Mouse (Mus musculus) heart, embryonic 12.5 days (tissue): ENCODE results near the gene Ttc13. TPM values are rescaled to one million over a fixed set of nuclear protein-coding genes. Genes with fewer than 3 reads are reported as not detected.

ENCODE experiments used
- ATAC-seq: fragments of 200-750 bp; cut with Nextera tagmentation; 2 replicates; pipeline ENCODE4 v1.8.0; 2017; ENCODE audit warnings: moderate TSS enrichment, moderate library complexity; ENCODE audit not compliant: insufficient number of reproducible peaks, low FRiP score
- H3K27ac ChIP-seq: fragments of 300-500 bp; sonication (generic); 2 replicates; pipeline ENCODE4 v1.5.1; 2016; ENCODE audit warnings: mild to moderate bottlenecking, moderate library complexity; ENCODE audit not compliant: poor library complexity, severe bottlenecking
- H3K27me3 ChIP-seq: fragments of 300-500 bp; sonication (generic); replicated peaks from 2 replicates; pipeline ENCODE4 v1.6.1; 2016; ENCODE audit warnings: mild to moderate bottlenecking, moderate library complexity
- H3K36me3 ChIP-seq: fragments of 300-500 bp; sonication (generic); 2 replicates; pipeline ENCODE4 v1.6.1; 2016; ENCODE audit warnings: mild to moderate bottlenecking, moderate library complexity
- H3K4me1 ChIP-seq: fragments of 300-500 bp; sonication (generic); replicated peaks from 2 replicates; pipeline ENCODE4 v1.6.1; 2016; ENCODE audit warnings: mild to moderate bottlenecking
- H3K4me2 ChIP-seq: fragments of 300-500 bp; sonication (generic); 2 replicates; pipeline ENCODE4 v1.6.1; 2016; ENCODE audit warnings: mild to moderate bottlenecking, moderate library complexity
- H3K4me3 ChIP-seq: fragments of 300-500 bp; sonication (generic); 2 replicates; pipeline ENCODE4 v1.5.1; 2016; ENCODE audit warnings: mild to moderate bottlenecking
- H3K9ac ChIP-seq: fragments of 300-500 bp; sonication (generic); 2 replicates; pipeline ENCODE4 v1.6.1; 2016; ENCODE audit warnings: mild to moderate bottlenecking, moderate library complexity
- H3K9me3 ChIP-seq: fragments of 300-500 bp; sonication (generic); replicated peaks from 2 replicates; pipeline ENCODE4 v1.6.1; 2016; ENCODE audit warnings: mild to moderate bottlenecking, moderate library complexity
- WGBS: fragments of 180-500 bp; shearing (Covaris S2); methylation state at CpG from one replicate; pipeline ENCODE4 v1.1.7; 2016; 5-methylcytosine and 5-hydroxymethylcytosine counted together
- polyA plus RNA-seq: library from polyadenylated mRNA; unstranded; fragments of >200 nt; fragmentation: Nextera tagmentation; extraction: Ambion mirVana; gene quantifications from 2 replicates; pipeline ENCODE4 v1.2.1, GENCODE M21; 2016

Ttc13 gene
- polyA plus RNA-seq, 1 experiment from 2014 or later: 42.8 TPM

DNA sequence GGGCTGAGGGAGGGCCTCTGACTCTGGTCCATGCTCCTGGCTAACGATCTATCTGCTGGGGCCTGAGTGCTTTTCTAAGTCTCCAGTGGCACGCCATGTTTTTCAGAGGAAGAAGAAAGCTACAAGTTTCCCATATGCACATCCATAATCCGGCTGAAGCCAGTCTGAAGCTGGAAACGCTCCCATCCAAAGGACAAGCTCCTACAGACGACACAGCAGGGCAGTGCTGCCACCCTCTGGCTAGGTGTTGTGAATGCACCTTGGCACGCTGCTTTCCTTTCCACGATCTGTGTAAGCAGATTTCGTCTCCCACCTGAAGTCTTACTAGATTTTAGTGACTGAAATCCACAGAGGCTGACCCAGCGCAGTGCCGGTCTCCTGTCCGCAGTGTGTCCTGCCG is 44.3 kb downstream of the Ttc13 start:
- WGBS: 50% methylated on average over 12 of the region's 12 CpGs
- ATAC-seq: peak; percentile 52; the same call in 1 of the 2 replicates

DNA sequence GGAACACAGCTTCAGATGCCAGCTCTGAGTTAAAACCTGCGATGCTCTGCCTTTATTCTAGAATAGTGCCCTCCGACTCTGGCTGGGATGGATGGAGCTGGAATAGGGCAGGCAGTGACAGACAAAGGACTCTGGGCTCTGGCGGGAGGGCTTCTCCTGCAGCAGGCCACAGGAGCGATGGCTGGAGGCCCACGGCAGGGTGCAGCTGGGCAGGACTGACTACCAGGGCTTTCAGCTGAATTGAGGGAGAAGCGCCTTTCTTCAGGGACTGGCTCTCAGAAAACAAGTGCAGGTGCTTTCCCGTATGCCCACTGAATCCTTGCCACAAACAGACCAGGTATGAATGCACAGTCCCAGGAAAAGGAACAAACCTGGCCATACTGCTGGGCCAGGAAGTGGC is 44.7 kb downstream of the Ttc13 start:
- Histone ChIP-seq H3K4me2 (no peak overlapping the region), H3K36me3 (peaks cover 70% of the 10 kb centered on the region), H3K4me3 (no peak overlapping the region), H3K27me3 (no peaks in the 10 kb centered on the region), H3K9ac (peak overlapping the region; percentile 47), H3K9me3 (no peaks in the 10 kb centered on the region), H3K27ac (no peak overlapping the region), H3K4me1 (peaks cover 5% of the 10 kb centered on the region; the same call in 1 of the 2 replicates)
- 0 out of 2 replicates have a peak, but pooled peaks have one; percentile 35 for ATAC-seq
- 88% methylated on average over 7 of the region's 7 CpGs for WGBS

More for the DNA sequence above, 44.3 kb downstream of the Ttc13 start:
- Histone ChIP-seq H3K36me3 (peaks cover 71% of the 10 kb centered on the region), H3K4me2 (no peak overlapping the region), H3K9me3 (no peaks in the 10 kb centered on the region), H3K27me3 (no peaks in the 10 kb centered on the region), H3K4me3 (no peak overlapping the region), H3K27ac (no peak overlapping the region), H3K9ac (peak overlapping the region; percentile 47), H3K4me1 (peaks cover 5% of the 10 kb centered on the region; the same call in 1 of the 2 replicates)

DNA sequence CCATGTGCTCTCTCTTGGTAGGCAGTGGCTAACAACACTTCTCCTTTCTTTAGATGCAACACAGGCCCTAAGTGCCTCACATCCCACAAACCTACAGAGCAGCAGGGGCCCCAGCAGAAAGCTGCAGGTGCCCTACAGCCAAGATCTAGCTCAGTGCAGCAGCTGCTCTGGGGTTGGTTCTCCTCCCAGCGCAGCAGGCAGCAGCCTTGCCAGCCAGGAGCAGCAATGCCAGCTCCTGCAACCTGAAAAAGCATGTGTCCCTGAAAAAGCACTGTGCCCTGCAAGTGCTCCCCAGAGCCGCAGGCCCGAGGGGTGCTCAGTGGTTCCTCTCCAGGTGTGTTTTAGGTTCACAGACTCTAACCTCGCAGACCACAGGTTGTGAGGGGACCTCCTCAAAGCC is 45.1 kb downstream of the Ttc13 start:
- no peaks in the 10 kb centered on the region for H3K9me3 ChIP-seq
- H3K4me1 ChIP-seq: peaks cover 5% of the 10 kb centered on the region; the same call in 1 of the 2 replicates
- no peak for ATAC-seq
- H3K27ac ChIP-seq: no peak overlapping the region
- H3K9ac ChIP-seq: no peak overlapping the region
- H3K4me2 ChIP-seq: no peak overlapping the region
- 92% methylated on average over 4 of the region's 4 CpGs for WGBS
- H3K27me3 ChIP-seq: no peaks in the 10 kb centered on the region
- H3K36me3 ChIP-seq: peaks cover 68% of the 10 kb centered on the region
- H3K4me3 ChIP-seq: no peak overlapping the region

- peaks cover 53% of the 10 kb centered on the region for H3K36me3 ChIP-seq
- H3K9ac ChIP-seq: no peak overlapping the region
- ATAC-seq: no peak
- H3K4me3 ChIP-seq: no peak overlapping the region
- H3K27ac ChIP-seq: no peak overlapping the region
- peaks cover 4% of the 10 kb centered on the region; the same call in 1 of the 2 replicates for H3K4me1 ChIP-seq
- no peaks in the 10 kb centered on the region for H3K9me3 ChIP-seq
- WGBS: 89% methylated on average over 2 of the region's 2 CpGs
- no peaks in the 10 kb centered on the region for H3K27me3 ChIP-seq
- H3K4me2 ChIP-seq: no peak overlapping the region
These were observed 49.4 kb downstream of the Ttc13 start for GRCm38 (mm10) chr8:124672345-124672744.

GRCm38 (mm10) chr8:124668798-124669197 is 53.0 kb downstream of the Ttc13 start:
- H3K9ac ChIP-seq: no peak overlapping the region
- peaks cover 31% of the 10 kb centered on the region for H3K36me3 ChIP-seq
- ATAC-seq: no peak
- WGBS: 78% methylated on average over 3 of the region's 3 CpGs
- H3K4me3 ChIP-seq: no peak overlapping the region
- H3K27me3 ChIP-seq: no peaks in the 10 kb centered on the region
- H3K4me2 ChIP-seq: no peak overlapping the region
- peaks cover 3% of the 10 kb centered on the region; the same call in 1 of the 2 replicates for H3K4me1 ChIP-seq
- H3K9me3 ChIP-seq: no peaks in the 10 kb centered on the region
- H3K27ac ChIP-seq: no peak overlapping the region

GRCm38 (mm10) chr8:124664414-124664813 is 57.4 kb downstream of the Ttc13 start:
- no peak overlapping the region for H3K4me2 ChIP-seq
- no peaks in the 10 kb centered on the region for H3K27me3 ChIP-seq
- peaks cover 24% of the 10 kb centered on the region for H3K4me1 ChIP-seq
- no peaks in the 10 kb centered on the region for H3K36me3 ChIP-seq
- WGBS: 59% methylated on average over 3 of the region's 3 CpGs
- 0 out of 2 replicates have a peak overlapping the region, but pooled peaks have one; percentile 92 for H3K27ac ChIP-seq
- H3K9ac ChIP-seq: no peak overlapping the region
- no peaks in the 10 kb centered on the region for H3K9me3 ChIP-seq
- ATAC-seq: no peak
- no peak overlapping the region for H3K4me3 ChIP-seq

DNA sequence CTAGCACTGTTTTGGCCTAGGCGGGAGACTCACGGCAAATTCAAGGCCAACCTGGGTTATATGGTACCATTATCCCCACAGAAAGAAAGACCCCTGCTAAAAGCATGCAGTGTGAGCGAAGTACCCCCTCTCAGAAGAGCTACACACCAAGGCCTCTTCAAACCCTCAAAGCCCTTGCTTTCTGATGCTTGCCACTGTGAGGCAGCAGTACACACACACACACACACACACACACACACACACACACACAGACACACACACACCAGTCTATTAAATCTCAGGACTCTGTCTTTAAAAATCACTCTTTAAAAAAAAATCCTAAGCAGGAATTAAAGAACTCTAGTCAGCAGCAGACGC is 57.9 kb downstream of the Ttc13 start:
- Histone ChIP-seq H3K9me3 (no peaks in the 10 kb centered on the region), H3K36me3 (no peaks in the 10 kb centered on the region), H3K9ac (no peak overlapping the region; the same call in 1 of the 2 replicates), H3K4me1 (peaks cover 28% of the 10 kb centered on the region), H3K27me3 (no peaks in the 10 kb centered on the region), H3K4me2 (peak overlapping the region; percentile 79), H3K27ac (peak overlapping the region; percentile 92), H3K4me3 (peak overlapping the region; percentile 96)
- ATAC-seq: no peak
- WGBS: 63% methylated on average over 4 of the region's 4 CpGs

- H3K36me3 ChIP-seq: no peaks in the 10 kb centered on the region
- no peaks in the 10 kb centered on the region for H3K9me3 ChIP-seq
- H3K9ac ChIP-seq: peak within 1 kb of the TSS; percentile 98
- H3K4me3 ChIP-seq: peak within 1 kb of the TSS; percentile 96
- ATAC-seq: peak; percentile 91
- 2% methylated on average over 69 of the region's 69 CpGs for WGBS
- H3K27me3 ChIP-seq: no peaks in the 10 kb centered on the region
- peaks cover 34% of the 10 kb centered on the region for H3K4me1 ChIP-seq
- peak within 1 kb of the TSS; percentile 79 for H3K4me2 ChIP-seq
- peak within 1 kb of the TSS; percentile 92 for H3K27ac ChIP-seq
These were observed 58.5 kb downstream of the Ttc13 start, which contains the start of gene 2310022B05Rik for GRCm38 (mm10) chr8:124663112-124663873. 2310022B05Rik (minus strand) TSS chr8:124663369.

- Histone ChIP-seq H3K9me3 (no peaks in the 10 kb centered on the region), H3K9ac (peak overlapping the region; percentile 98), H3K27ac (peak overlapping the region; percentile 92), H3K4me1 (peaks cover 41% of the 10 kb centered on the region), H3K4me2 (peak overlapping the region; percentile 79), H3K27me3 (no peaks in the 10 kb centered on the region), H3K36me3 (no peaks in the 10 kb centered on the region), H3K4me3 (peak overlapping the region; percentile 96)
- peak; percentile 45 for ATAC-seq
- under 1% methylated on average over 49 of the region's 49 CpGs for WGBS
These were observed 59.2 kb downstream of the Ttc13 start for GRCm38 (mm10) chr8:124662446-124663111.

GRCm38 (mm10) chr8:124661781-124662180 is 60.0 kb downstream of the Ttc13 start:
- peak overlapping the region; percentile 79 for H3K4me2 ChIP-seq
- no peak for ATAC-seq
- no peaks in the 10 kb centered on the region for H3K27me3 ChIP-seq
- H3K4me3 ChIP-seq: peak overlapping the region; percentile 96
- WGBS: 15% methylated on average over 9 of the region's 9 CpGs
- no peaks in the 10 kb centered on the region for H3K9me3 ChIP-seq
- H3K36me3 ChIP-seq: peaks cover 1% of the 10 kb centered on the region; the same call in 1 of the 2 replicates
- H3K4me1 ChIP-seq: peaks cover 48% of the 10 kb centered on the region
- peak overlapping the region; percentile 92 for H3K27ac ChIP-seq
- peak overlapping the region; percentile 98 for H3K9ac ChIP-seq

- ATAC-seq: peak; percentile 65
- Histone ChIP-seq H3K36me3 (peaks cover 11% of the 10 kb centered on the region), H3K4me2 (peak overlapping the region; percentile 55), H3K4me3 (no peak overlapping the region), H3K27me3 (no peaks in the 10 kb centered on the region), H3K9ac (no peak overlapping the region), H3K27ac (peak overlapping the region; percentile 95), H3K4me1 (peaks cover 79% of the 10 kb centered on the region), H3K9me3 (no peaks in the 10 kb centered on the region)
- 9% methylated on average over 2 of the region's 2 CpGs for WGBS
These were observed 63.4 kb downstream of the Ttc13 start for GRCm38 (mm10) chr8:124658415-124658814.
